Mouse (Mus musculus) retina, embryonic 14.5 days (tissue): Measurements from ENCODE around the gene Olfr769.
"Not testable (repeated sequence)": the region's sequence is repeated elsewhere in the genome, so short reads cannot be mapped to it uniquely, and the experiment has no call there.

Experiments
- DNase-seq: peaks from one replicate; pipeline ENCODE4 v3.0.0-alpha.2; 2015; ENCODE audit warnings: low spot score

Gene Olfr769

DNA sequence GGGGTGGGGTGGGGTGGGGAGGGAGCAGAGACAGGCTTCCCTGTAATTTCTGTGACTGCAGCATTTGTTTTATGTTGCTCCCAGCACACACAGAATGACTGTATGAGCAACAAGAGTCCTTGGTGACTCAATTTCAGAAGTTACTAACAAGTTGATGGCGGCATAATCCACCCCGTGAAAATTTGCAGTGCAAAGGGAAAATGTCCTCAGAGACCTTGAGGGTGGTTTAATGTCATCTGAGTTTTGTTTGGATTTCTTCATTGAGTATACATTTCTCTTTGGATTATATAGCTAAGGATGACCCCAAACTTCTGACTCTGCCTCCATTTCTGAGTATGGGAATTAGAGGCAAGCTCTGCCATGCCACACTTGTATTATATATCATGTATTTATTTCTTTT is at the start of gene Olfr769:
TSS of gene Olfr769 (minus strand) at position 101 of the 400 bp plus-strand sequence.
- DNase-seq = no peak

DNA sequence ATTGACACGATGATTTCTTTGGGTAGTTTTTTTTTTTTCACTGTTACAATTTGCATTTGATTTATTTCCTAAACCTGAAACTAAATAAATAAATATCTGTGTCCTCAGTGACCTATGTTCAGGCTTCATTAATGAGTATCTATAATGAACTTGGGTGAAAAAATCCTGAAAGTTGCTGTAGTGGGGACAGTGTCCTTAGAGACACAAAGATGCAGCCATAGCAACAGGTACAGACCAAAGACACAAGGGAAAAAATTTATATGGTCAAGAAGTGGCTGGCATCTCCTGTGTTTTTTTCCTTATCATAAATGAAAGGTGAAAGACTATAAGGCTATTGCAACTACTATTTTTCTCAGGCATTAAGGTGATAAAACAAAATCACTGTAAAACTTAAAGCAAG is 47.0 kb upstream of the Olfr769 start, which contains the start of gene Olfr771:
TSS of gene Olfr771 (minus strand) at position 101 of the 400 bp plus-strand sequence.
- no peak for DNase-seq

DNA sequence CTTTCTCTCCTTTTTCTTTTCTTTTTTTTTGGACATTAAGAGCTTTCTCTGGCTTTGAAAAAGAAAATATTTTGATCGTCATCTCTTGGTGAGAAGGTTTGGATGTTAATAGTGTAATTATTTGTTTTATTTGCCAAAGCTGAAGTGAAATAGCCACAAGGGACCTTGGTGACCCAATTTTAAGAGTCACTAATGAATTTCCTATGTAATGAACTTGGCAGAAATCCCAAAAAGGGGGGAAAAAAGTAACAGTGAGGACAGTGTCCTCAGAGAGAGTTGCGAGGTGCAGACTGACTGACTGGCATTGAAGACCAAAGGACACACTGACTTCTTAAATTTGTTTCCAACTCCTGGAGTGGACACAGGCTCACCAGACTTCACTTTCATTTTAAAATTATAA is 21.2 kb upstream of the Olfr769 start, which contains the start of gene Olfr770:
TSS of gene Olfr770 (minus strand) at position 101 of the 400 bp plus-strand sequence.
- DNase-seq = no peak

DNA sequence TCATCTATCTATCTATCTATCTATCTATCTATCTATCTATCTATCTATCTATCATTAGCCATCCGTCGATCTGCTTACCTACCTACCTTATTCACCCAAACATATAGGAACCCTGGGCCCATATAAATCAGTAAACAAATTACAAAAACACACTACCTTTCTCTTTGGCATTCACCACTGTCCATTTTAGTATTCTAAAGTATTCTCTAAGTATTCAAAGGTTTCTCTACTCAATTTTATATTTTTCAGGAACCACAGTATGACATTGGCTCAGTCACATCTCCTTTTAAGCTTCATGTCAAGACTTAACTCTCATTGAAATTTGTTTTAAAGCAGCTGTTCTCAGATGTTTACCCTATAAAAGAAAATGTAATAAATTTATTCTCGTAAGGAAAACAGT is 2.5 kb downstream of the Olfr769 start:
- no peak for DNase-seq

DNA sequence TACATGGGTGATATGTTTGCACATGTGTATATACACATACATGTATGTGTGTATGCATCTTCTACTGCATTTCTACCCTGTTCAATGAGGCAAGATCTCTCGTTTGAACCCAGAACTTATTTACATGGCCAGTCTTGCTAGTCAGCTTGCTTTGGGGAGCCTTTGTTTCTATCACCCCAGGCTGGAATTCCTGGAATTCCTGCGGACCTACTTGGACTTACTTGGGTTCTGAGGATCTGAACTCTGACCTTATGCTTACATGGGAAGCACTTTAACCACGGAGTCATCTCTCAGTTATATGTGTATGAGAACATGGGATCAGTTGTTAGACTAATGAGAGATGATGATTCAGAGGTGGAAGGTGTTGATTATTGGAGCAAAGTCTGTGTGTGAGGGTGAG is 16.4 kb downstream of the Olfr769 start:
- no peak for DNase-seq

DNA sequence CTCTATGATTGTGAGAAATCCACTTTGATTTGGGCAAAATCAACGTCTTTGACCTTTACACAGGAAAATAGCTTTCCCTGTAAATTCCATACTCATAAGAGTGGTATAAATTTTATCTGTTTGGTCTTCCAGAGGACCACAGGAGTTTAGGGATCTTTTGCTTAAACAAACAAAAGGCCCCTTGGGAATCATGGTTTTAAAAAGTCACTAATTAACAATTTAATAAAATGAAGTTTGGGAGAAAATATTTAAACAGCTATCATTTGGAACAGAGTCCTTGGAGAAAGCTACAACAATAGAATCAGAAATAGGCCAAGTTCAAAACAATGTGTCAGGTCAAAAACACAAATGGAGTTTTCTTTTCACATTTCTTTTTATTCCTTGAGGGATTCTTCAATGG is 18.4 kb downstream of the Olfr769 start, which contains the start of gene Olfr768:
TSS of gene Olfr768 (minus strand) at position 101 of the 400 bp plus-strand sequence.
- DNase-seq = no peak

DNA sequence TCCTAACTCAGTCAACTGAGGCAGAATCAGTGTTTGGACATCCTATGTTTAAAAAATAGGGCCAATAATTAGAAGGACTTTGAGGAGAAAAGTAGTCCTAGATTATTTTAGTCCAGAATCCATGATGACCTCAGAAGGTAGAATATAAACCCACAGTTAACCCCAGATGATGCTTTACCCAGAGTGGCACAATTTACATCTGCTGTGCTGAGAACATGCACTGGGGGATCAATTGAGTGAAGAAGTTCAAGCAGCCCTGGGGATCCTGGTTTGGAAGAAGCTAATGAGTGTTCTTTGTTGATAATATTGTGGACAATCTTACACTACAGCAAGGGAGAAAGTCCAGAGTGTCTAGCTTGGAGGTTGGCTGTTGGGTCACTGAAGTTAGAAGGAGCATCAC is 34.9 kb downstream of the Olfr769 start, which contains the start of gene Olfr767:
TSS of gene Olfr767 (minus strand) at position 101 of the 400 bp plus-strand sequence.
- not testable (repeated sequence) for DNase-seq

DNA sequence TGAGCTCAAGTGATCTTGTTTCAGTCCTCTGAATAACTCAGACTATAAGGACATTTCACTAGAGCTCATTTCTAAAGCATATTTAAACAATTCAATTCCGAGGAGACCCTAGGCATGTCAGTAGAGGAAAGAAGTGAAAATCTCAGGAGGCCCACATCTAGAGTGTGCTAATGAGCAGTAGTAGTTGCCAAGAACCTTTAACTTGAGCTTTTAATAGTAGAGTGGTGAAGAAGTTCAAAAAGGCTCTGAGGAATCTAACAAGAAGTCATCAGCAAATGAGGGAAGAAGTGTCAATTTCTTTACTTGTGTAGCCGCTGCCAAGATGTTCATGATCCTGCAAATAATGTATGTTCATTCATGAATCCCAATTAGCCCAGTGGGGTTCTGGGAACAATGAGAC is 48.8 kb downstream of the Olfr769 start, which contains the start of gene Olfr766-ps1:
TSS of gene Olfr766-ps1 (minus strand) at position 101 of the 400 bp plus-strand sequence.
- no peak for DNase-seq
